8 mouse cellular contexts compared by ENCODE assay signal in genomic region chr6:83832393-83832792, GRCm38 (mm10). TPM values are rescaled to one million over a fixed set of nuclear protein-coding genes. Genes with fewer than 3 reads are reported as not detected.
DNase-seq lines count a peak whose midpoint lies in the region; ATAC-seq and TF ChIP-seq lines count a peak whose summit lies in the region.
"Not testable (repeated sequence)": the region's sequence is repeated elsewhere in the genome, so short reads cannot be mapped to it uniquely, and the experiment has no call there.

No protein-coding gene starts in this region.

- 47% methylated on average over 1 of the region's 1 CpGs for WGBS in embryonic facial prominence, embryonic 15.5 days
- WGBS in heart, embryonic 10.5 days, result 63% methylated on average over 1 of the region's 1 CpGs
- 63% methylated on average over 1 of the region's 1 CpGs for WGBS in hindbrain, embryonic 15.5 days
- 60% methylated on average over 1 of the region's 1 CpGs for WGBS in liver, embryonic 16.5 days (ENCODE audit: insufficient replicate concordance)
- 61% methylated on average over 1 of the region's 1 CpGs for WGBS in midbrain, embryonic 15.5 days
- 58% methylated on average over 1 of the region's 1 CpGs for WGBS in stomach, embryonic 16.5 days

- H3K4me3 ChIP-seq in bone marrow macrophage, adult 2 months (ENCODE audit: insufficient read depth, low read length), result peak overlapping the region; percentile 31
- peak overlapping the region; percentile 79 for H3K4me3 ChIP-seq in embryonic facial prominence, embryonic 15.5 days (replicated peaks)
- H3K4me3 ChIP-seq in heart, embryonic 10.5 days, result peak overlapping the region; percentile 74
- H3K4me3 ChIP-seq in hindbrain, embryonic 15.5 days, result peak overlapping the region; percentile 34; the same call in 1 of the 2 replicates
- H3K4me3 ChIP-seq in liver, embryonic 16.5 days (ENCODE audit: low read depth, low read length), result peak overlapping the region; percentile 69
- H3K4me3 ChIP-seq in midbrain, embryonic 15.5 days, result peak overlapping the region; percentile 36
- peak overlapping the region; percentile 33 for H3K4me3 ChIP-seq in stomach, embryonic 16.5 days (replicated peaks; ENCODE audit: low read length)

- peaks cover 11% of the 10 kb centered on the region for H3K4me1 ChIP-seq in bone marrow macrophage, adult 2 months (ENCODE audit: control insufficient read depth, insufficient read depth, low read length)
- H3K4me1 ChIP-seq in embryonic facial prominence, embryonic 15.5 days, result peaks cover 19% of the 10 kb centered on the region
- H3K4me1 ChIP-seq in heart, embryonic 10.5 days, result peaks cover 11% of the 10 kb centered on the region; the same call in 1 of the 2 replicates
- peaks cover 16% of the 10 kb centered on the region for H3K4me1 ChIP-seq in hindbrain, embryonic 15.5 days (replicated peaks)
- H3K4me1 ChIP-seq in liver, embryonic 16.5 days (ENCODE audit: control insufficient read depth, low read depth, low read length), result peaks cover 11% of the 10 kb centered on the region
- peaks cover 16% of the 10 kb centered on the region for H3K4me1 ChIP-seq in midbrain, embryonic 15.5 days
- H3K4me1 ChIP-seq in stomach, embryonic 16.5 days (ENCODE audit: control insufficient read depth, insufficient read depth, low read length), result not testable (repeated sequence)

- not testable (repeated sequence) for ATAC-seq in embryonic facial prominence, embryonic 15.5 days (ENCODE audit: insufficient number of reproducible peaks, low FRiP score, low TSS enrichment, low read depth); hindbrain, embryonic 15.5 days (ENCODE audit: low FRiP score, low read depth); liver, embryonic 16.5 days (ENCODE audit: low read depth); midbrain, embryonic 15.5 days (replicated peaks); stomach, embryonic 16.5 days (ENCODE audit: insufficient read depth, low FRiP score)

- H3K9me3 ChIP-seq in embryonic facial prominence, embryonic 15.5 days (replicated peaks); heart, embryonic 10.5 days; hindbrain, embryonic 15.5 days; liver, embryonic 16.5 days (replicated peaks; ENCODE audit: control insufficient read depth, low read length); midbrain, embryonic 15.5 days; stomach, embryonic 16.5 days (replicated peaks; ENCODE audit: control insufficient read depth, low read length): not testable (repeated sequence)

- TF ChIP-seq CTCF in bone marrow macrophage, adult 2 months (IDR thresholded peaks at IDR 0.05; ENCODE audit: low read depth, low read length), result not testable (repeated sequence)

- DNase-seq in heart, embryonic 10.5 days (ENCODE audit: low spot score), result not testable (repeated sequence)
- DNase-seq in layer of hippocampus, adult 11-12 months (ENCODE audit: low spot score), result peak; percentile 4

- H3K9ac ChIP-seq in embryonic facial prominence, embryonic 15.5 days, result not testable (repeated sequence)
- peak overlapping the region; percentile 38 for H3K9ac ChIP-seq in hindbrain, embryonic 15.5 days
- H3K9ac ChIP-seq in liver, embryonic 16.5 days (ENCODE audit: low read depth, low read length), result peak overlapping the region; percentile 49; the same call in 1 of the 2 replicates
- H3K9ac ChIP-seq in midbrain, embryonic 15.5 days, result peak overlapping the region; percentile 40
- peak overlapping the region; percentile 54; the same call in 1 of the 2 replicates for H3K9ac ChIP-seq in stomach, embryonic 16.5 days (ENCODE audit: low read length)

- H3K27ac ChIP-seq in bone marrow macrophage, adult 2 months (ENCODE audit: insufficient read depth, low read depth, low read length), result peak overlapping the region; percentile 17; the same call in 1 of the 2 replicates
- peak overlapping the region; percentile 72; the same call in 1 of the 2 replicates for H3K27ac ChIP-seq in embryonic facial prominence, embryonic 15.5 days (replicated peaks)
- H3K27ac ChIP-seq in heart, embryonic 10.5 days, result peak overlapping the region; percentile 18; the same call in 1 of the 2 replicates
- peak overlapping the region; percentile 66 for H3K27ac ChIP-seq in hindbrain, embryonic 15.5 days (replicated peaks)
- H3K27ac ChIP-seq in liver, embryonic 16.5 days (ENCODE audit: low read length), result peak overlapping the region; percentile 61; the same call in 1 of the 2 replicates
- 0 out of 2 replicates have a peak overlapping the region, but pooled peaks have one; percentile 71 for H3K27ac ChIP-seq in midbrain, embryonic 15.5 days
- H3K27ac ChIP-seq in stomach, embryonic 16.5 days (ENCODE audit: low read length), result peak overlapping the region; percentile 72

- TF ChIP-seq POLR2A in bone marrow macrophage, adult 2 months (IDR thresholded peaks at IDR 0.05; ENCODE audit: borderline replicate concordance, low read depth, low read length), result not testable (repeated sequence)

- not testable (repeated sequence) for H3K36me3 ChIP-seq in embryonic facial prominence, embryonic 15.5 days; heart, embryonic 10.5 days; hindbrain, embryonic 15.5 days; liver, embryonic 16.5 days (ENCODE audit: control insufficient read depth, insufficient read depth); midbrain, embryonic 15.5 days (replicated peaks); stomach, embryonic 16.5 days (ENCODE audit: control insufficient read depth, insufficient read depth, low read length)

- not testable (repeated sequence) for H3K27me3 ChIP-seq in embryonic facial prominence, embryonic 15.5 days; heart, embryonic 10.5 days (ENCODE audit: insufficient read depth, poor library complexity, severe bottlenecking); hindbrain, embryonic 15.5 days; liver, embryonic 16.5 days (ENCODE audit: control insufficient read depth, insufficient read depth, low read depth, low read length); midbrain, embryonic 15.5 days (replicated peaks); stomach, embryonic 16.5 days (ENCODE audit: control insufficient read depth, insufficient read depth, low read length)

- peak overlapping the region; percentile 52 for H3K4me2 ChIP-seq in embryonic facial prominence, embryonic 15.5 days (replicated peaks)
- H3K4me2 ChIP-seq in hindbrain, embryonic 15.5 days, result peak overlapping the region; percentile 56
- peak overlapping the region; percentile 81 for H3K4me2 ChIP-seq in liver, embryonic 16.5 days (ENCODE audit: low read depth, low read length)
- H3K4me2 ChIP-seq in midbrain, embryonic 15.5 days, result peak overlapping the region; percentile 62
- peak overlapping the region; percentile 54 for H3K4me2 ChIP-seq in stomach, embryonic 16.5 days (ENCODE audit: low read depth, low read length)

RNA-seq across cellular contexts. Expression of gene Paip2b, which starts 0.9 kb away (rescaled TPM):
- 7.0 and 9.8 TPM in 2 replicates for polyA plus RNA-seq in bone marrow macrophage, adult 2 months (2012; ENCODE audit: insufficient read depth, insufficient read length, missing spikeins)
- 19.9 and 20.4 TPM in 2 replicates for polyA plus RNA-seq in embryonic facial prominence, embryonic 15.5 days (2015; fragmentation: Nextera tagmentation; extraction: Ambion mirVana)
- polyA plus RNA-seq in heart, embryonic 10.5 days (2016; fragmentation: Nextera tagmentation; extraction: Ambion mirVana), result 13.9 and 20.3 TPM in 2 replicates
- 26.1 and 27.1 TPM in 2 replicates for polyA plus RNA-seq in hindbrain, embryonic 15.5 days (2015; fragmentation: Nextera tagmentation; extraction: Ambion mirVana)
- 3.5 and 4.2 TPM in 2 replicates for polyA plus RNA-seq in liver, embryonic 16.5 days (2015; fragmentation: Nextera tagmentation; extraction: Ambion mirVana)
- polyA plus RNA-seq in midbrain, embryonic 15.5 days (2015; fragmentation: Nextera tagmentation; extraction: Ambion mirVana), result 26.3 and 28.4 TPM in 2 replicates
- 18.3 and 19.7 TPM in 2 replicates for polyA plus RNA-seq in stomach, embryonic 16.5 days (2015; fragmentation: Nextera tagmentation; extraction: Ambion mirVana)

RNA-seq across cellular contexts. Expression of gene Zfp638, which starts 34.5 kb away (rescaled TPM):
- 70.3 and 82.0 TPM in 2 replicates for polyA plus RNA-seq in bone marrow macrophage, adult 2 months (2012; ENCODE audit: insufficient read depth, insufficient read length, missing spikeins)
- 52.7 and 56.5 TPM in 2 replicates for polyA plus RNA-seq in embryonic facial prominence, embryonic 15.5 days (2015; fragmentation: Nextera tagmentation; extraction: Ambion mirVana)
- polyA plus RNA-seq in heart, embryonic 10.5 days (2016; fragmentation: Nextera tagmentation; extraction: Ambion mirVana), result 44.7 and 51.8 TPM in 2 replicates
- 65.4 and 74.5 TPM in 2 replicates for polyA plus RNA-seq in hindbrain, embryonic 15.5 days (2015; fragmentation: Nextera tagmentation; extraction: Ambion mirVana)
- polyA plus RNA-seq in liver, embryonic 16.5 days (2015; fragmentation: Nextera tagmentation; extraction: Ambion mirVana), result 14.5 and 15.1 TPM in 2 replicates
- 70.5 and 76.5 TPM in 2 replicates for polyA plus RNA-seq in midbrain, embryonic 15.5 days (2015; fragmentation: Nextera tagmentation; extraction: Ambion mirVana)
- polyA plus RNA-seq in stomach, embryonic 16.5 days (2015; fragmentation: Nextera tagmentation; extraction: Ambion mirVana), result 44.4 and 51.6 TPM in 2 replicates

RNA-seq across cellular contexts. Expression of gene Nagk, which starts 37.6 kb away (rescaled TPM):
- polyA plus RNA-seq in bone marrow macrophage, adult 2 months (2012; ENCODE audit: insufficient read depth, insufficient read length, missing spikeins), result 122 and 125 TPM in 2 replicates
- 68.2 and 70.3 TPM in 2 replicates for polyA plus RNA-seq in embryonic facial prominence, embryonic 15.5 days (2015; fragmentation: Nextera tagmentation; extraction: Ambion mirVana)
- 44.1 and 49.4 TPM in 2 replicates for polyA plus RNA-seq in heart, embryonic 10.5 days (2016; fragmentation: Nextera tagmentation; extraction: Ambion mirVana)
- 115 and 116 TPM in 2 replicates for polyA plus RNA-seq in hindbrain, embryonic 15.5 days (2015; fragmentation: Nextera tagmentation; extraction: Ambion mirVana)
- polyA plus RNA-seq in liver, embryonic 16.5 days (2015; fragmentation: Nextera tagmentation; extraction: Ambion mirVana), result 18.8 and 20.1 TPM in 2 replicates
- 120 TPM in 2 replicates for polyA plus RNA-seq in midbrain, embryonic 15.5 days (2015; fragmentation: Nextera tagmentation; extraction: Ambion mirVana)
- polyA plus RNA-seq in stomach, embryonic 16.5 days (2015; fragmentation: Nextera tagmentation; extraction: Ambion mirVana), result 75.6 and 77.9 TPM in 2 replicates

RNA-seq across cellular contexts. Expression of gene Tex261, which starts 56.8 kb away (rescaled TPM):
- polyA plus RNA-seq in bone marrow macrophage, adult 2 months (2012; ENCODE audit: insufficient read depth, insufficient read length, missing spikeins), result 97.3 and 108 TPM in 2 replicates
- polyA plus RNA-seq in embryonic facial prominence, embryonic 15.5 days (2015; fragmentation: Nextera tagmentation; extraction: Ambion mirVana), result 88.5 and 92.0 TPM in 2 replicates
- polyA plus RNA-seq in heart, embryonic 10.5 days (2016; fragmentation: Nextera tagmentation; extraction: Ambion mirVana), result 82.4 and 88.7 TPM in 2 replicates
- polyA plus RNA-seq in hindbrain, embryonic 15.5 days (2015; fragmentation: Nextera tagmentation; extraction: Ambion mirVana), result 61.4 and 73.5 TPM in 2 replicates
- 39.2 and 42.0 TPM in 2 replicates for polyA plus RNA-seq in liver, embryonic 16.5 days (2015; fragmentation: Nextera tagmentation; extraction: Ambion mirVana)
- polyA plus RNA-seq in midbrain, embryonic 15.5 days (2015; fragmentation: Nextera tagmentation; extraction: Ambion mirVana), result 66.7 and 71.0 TPM in 2 replicates
- 79.5 and 82.1 TPM in 2 replicates for polyA plus RNA-seq in stomach, embryonic 16.5 days (2015; fragmentation: Nextera tagmentation; extraction: Ambion mirVana)

Comparison
In these comparisons a context has a peak if more than half of its experiments do, and no peak if none do; other contexts are left out.
1. H3K27ac ChIP-seq: peak in every context shown above with its lines; median percentile 72 in embryonic facial prominence, embryonic 15.5 days; 72 in stomach, embryonic 16.5 days; 71 in midbrain, embryonic 15.5 days; 66 in hindbrain, embryonic 15.5 days; 61 in liver, embryonic 16.5 days; 18 in heart, embryonic 10.5 days; 17 in bone marrow macrophage, adult 2 months.